Mouse (Mus musculus) right cerebral cortex, adult 18-20 months (tissue): ENCODE measurements around the gene Gm7970.
"Not testable (repeated sequence)": the region's sequence is repeated elsewhere in the genome, so short reads cannot be mapped to it uniquely, and the experiment has no call there.

Experiments used
- DNase-seq: peaks from one replicate; pipeline ENCODE4 v3.0.0; 2022; ENCODE audit warnings: mixed read lengths

The Gm7970 gene

DNA sequence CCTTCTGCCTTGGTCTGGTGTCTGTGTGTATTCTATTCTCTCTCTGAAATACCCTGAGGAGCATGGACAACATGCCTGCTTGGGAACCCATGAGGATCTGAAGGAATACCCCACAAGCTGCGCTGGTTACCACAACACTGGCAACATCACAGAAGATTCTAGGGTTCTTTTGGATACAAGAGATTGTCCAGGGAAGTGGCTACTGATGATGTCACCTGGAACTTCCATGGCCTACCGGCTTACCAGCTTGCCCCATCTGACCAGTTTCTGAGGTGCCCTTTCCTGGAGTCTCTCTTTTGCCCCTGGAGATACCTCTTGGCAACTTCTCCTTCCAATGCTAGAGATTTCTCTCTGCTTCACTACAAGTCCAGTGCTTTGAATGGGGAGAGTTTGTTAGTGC lies at the start of gene Gm7970:
Gm7970 (minus strand) TSS at position 101 of the 400 bp plus-strand sequence.
- not testable (repeated sequence) for DNase-seq

DNA sequence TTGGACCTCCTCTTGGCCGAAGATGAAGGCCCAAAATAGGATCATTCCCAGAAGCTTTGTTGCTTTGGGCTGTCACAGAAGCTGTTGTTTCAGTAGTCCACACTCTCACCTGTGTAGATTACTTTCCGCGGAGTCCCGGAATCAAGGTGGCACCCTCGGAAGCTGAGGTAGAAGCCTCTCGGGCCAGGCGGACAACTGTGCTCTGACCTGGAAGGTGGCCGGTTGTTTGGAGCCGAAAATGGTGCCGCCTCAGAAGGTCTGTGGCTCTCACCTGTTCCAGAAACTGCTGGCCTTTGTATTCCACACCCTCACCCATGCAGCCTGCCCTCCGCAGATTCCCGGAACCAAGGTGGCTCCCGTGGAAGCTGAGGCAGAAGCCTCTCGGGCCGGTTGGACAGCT lies 45.6 kb upstream of the Gm7970 start:
- DNase-seq, result not testable (repeated sequence)

DNA sequence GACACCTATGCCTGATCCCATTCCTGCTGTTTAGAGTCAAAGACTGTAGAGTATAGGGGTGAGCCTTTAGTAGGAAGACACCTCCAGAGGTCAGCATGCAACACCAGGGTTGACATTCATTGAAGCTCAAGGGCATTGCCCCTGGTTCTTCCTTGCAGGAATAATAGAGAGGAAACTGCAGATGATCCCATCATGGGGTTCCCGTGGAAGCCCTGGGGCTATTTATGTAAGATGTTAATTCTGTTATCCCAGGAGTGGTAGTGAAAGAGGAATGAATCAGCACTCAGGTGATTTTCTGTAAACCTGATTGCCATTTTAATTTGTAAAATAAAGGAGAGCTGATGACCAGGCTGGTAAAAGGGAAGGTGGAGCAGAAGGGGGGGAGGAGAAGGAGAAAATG lies 31.0 kb upstream of the Gm7970 start:
- not testable (repeated sequence) for DNase-seq

DNA sequence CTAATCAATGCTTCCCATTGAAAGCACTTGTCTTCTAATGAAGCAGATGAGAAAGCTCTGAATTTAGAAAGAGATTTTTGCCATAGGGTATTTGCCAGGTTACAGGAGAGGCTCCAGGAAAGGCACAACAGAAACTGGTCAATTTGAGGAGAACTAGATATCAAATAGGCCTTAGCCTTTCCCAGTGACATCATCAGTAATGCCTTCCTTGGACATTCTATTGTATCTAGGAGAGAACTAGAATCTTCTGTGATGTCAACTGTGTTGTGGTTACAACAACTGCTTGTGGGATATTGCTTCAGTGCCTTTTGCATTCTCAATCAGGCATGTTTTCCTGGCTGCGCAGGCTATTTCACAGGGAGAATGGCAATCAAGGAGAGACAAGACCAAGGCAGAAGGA lies 17.5 kb upstream of the Gm7970 start, which contains the start of gene 1700049E17Rik2:
1700049E17Rik2 (plus strand) TSS at position 301 of the 400 bp plus-strand sequence.
- DNase-seq, result not testable (repeated sequence)

DNA sequence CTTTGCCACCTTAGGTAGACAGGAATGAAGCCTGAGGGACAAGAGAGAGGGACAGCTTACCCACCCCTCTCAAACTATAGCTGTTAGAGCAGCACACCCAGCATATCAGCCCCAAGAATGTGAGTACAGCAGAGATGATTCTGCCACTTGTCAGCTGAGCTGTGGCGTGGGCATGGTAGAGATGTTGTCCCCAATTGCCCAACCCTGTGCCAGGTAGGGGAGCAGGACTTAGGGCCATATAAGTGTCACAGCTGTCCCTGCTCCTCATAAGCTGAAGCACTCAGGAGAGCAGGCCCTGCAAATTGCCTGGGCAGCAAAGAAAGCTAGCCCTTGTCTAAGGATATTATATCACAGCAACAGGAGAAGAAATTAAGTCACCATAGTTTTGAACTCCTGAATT lies 30.7 kb downstream of the Gm7970 start:
- DNase-seq, result not testable (repeated sequence)

DNA sequence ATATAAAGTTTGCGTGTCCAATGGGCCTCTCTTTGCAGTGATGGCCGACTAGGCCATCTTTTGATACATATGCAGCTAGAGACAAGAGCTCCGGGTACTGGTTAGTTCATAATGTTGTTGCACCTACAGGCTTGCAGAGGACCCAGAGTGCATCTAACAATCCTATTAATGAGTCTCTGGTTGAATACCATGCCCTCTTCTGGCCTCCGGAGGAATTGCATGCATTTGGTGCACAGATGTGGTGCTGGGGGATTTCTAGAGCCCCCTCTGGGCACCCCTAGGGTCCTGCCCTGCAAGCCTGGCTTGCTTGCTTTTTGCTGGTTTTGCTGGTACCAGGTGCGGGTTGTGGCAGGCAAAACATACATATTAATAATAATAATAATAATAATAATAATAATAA lies 34.7 kb downstream of the Gm7970 start:
- peak; percentile 4 for DNase-seq
